20 mouse cellular contexts compared by ENCODE assay signal in the genomic region with DNA sequence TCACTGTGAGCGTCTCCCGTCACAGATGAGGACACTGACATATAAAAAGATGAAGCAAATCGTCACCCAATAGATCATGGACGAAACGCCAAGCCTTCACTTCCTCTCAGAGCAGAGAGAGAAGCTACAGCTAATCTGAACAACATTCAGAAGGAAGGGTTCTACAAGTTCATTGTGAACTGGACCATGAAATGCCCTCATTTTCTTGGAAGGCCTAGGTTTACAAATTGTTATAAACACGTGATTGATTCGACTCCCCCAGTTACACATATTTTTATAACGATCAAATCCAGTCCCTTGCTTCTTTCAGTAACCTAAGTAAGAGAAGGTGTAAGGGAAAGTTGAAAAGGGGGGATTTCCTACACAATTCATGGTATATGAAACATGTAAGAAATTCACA. TPM values are rescaled to one million over a fixed set of nuclear protein-coding genes. Genes with fewer than 3 reads are reported as not detected.
DNase-seq lines count a peak whose midpoint lies in the region; ATAC-seq and TF ChIP-seq lines count a peak whose summit lies in the region.
"Had no signal": no experiment of that assay in that cellular context is flagged by ENCODE, and none has a peak within 500 bp of the region (broad histone marks: within the 10 kb centered on the region; RNA-seq: fewer than 3 reads in every experiment).

No protein-coding gene starts in this region.

- H3K9ac ChIP-seq in embryonic facial prominence, embryonic 13.5 days, result no peak overlapping the region
- no peak overlapping the region for H3K9ac ChIP-seq in lung, embryonic 14.5 days
- no peak overlapping the region for H3K9ac ChIP-seq in limb, embryonic 12.5 days (replicated peaks)
- H3K9ac ChIP-seq: forebrain, embryonic 15.5 days; heart, embryonic 15.5 days; hindbrain, embryonic 14.5 days had no signal

- H3K27ac ChIP-seq in embryonic facial prominence, embryonic 13.5 days, result peak overlapping the region; percentile 48; the same call in 1 of the 2 replicates
- H3K27ac ChIP-seq in embryonic facial prominence, embryonic 10.5 days (replicated peaks), result no peak overlapping the region
- no peak overlapping the region for H3K27ac ChIP-seq in lung, embryonic 14.5 days (ENCODE audit: low read depth)
- H3K27ac ChIP-seq in limb, embryonic 12.5 days, result peak overlapping the region; percentile 83
- H3K27ac ChIP-seq: forebrain, embryonic 15.5 days; heart, embryonic 10.5 days; heart, embryonic 15.5 days; hindbrain, embryonic 14.5 days had no signal

- H3K4me2 ChIP-seq in embryonic facial prominence, embryonic 13.5 days, result no peak overlapping the region
- no peak overlapping the region for H3K4me2 ChIP-seq in lung, embryonic 14.5 days
- no peak overlapping the region for H3K4me2 ChIP-seq in limb, embryonic 12.5 days
- H3K4me2 ChIP-seq: forebrain, embryonic 15.5 days; heart, embryonic 15.5 days; hindbrain, embryonic 14.5 days had no signal

- DNase-seq in embryonic facial prominence, embryonic 10.5 days (ENCODE audit: low spot score), result no peak
- peak; percentile 19 for DNase-seq in lung, embryonic 14.5 days
- no peak for DNase-seq in lung, postnatal 36 days
- no peak for DNase-seq in urinary bladder, postnatal 10 days (ENCODE audit: low spot score)
- no peak for DNase-seq in layer of hippocampus, postnatal 14 days (ENCODE audit: low spot score in 2 of 2)
- DNase-seq: adrenal gland, adult 8-10 months; B cell, adult 2 months; cerebellum, adult 11 months; cerebellum, adult 8-10 months; cerebellum, postnatal 14 days; heart, adult 18-20 months; heart, postnatal 14 days had no signal

- WGBS in embryonic facial prominence, embryonic 13.5 days, result 71% methylated on average over 8 of the region's 8 CpGs
- 85% methylated on average over 8 of the region's 8 CpGs for WGBS in embryonic facial prominence, embryonic 10.5 days
- 40% methylated on average over 8 of the region's 8 CpGs for WGBS in lung, embryonic 14.5 days
- WGBS in limb, embryonic 12.5 days, result 63% methylated on average over 8 of the region's 8 CpGs

- H3K36me3 ChIP-seq in embryonic facial prominence, embryonic 13.5 days, result no peaks in the 10 kb centered on the region
- no peaks in the 10 kb centered on the region for H3K36me3 ChIP-seq in embryonic facial prominence, embryonic 10.5 days (replicated peaks)
- H3K36me3 ChIP-seq in lung, embryonic 14.5 days (ENCODE audit: insufficient read depth), result no peaks in the 10 kb centered on the region
- H3K36me3 ChIP-seq in limb, embryonic 12.5 days, result no peaks in the 10 kb centered on the region
- H3K36me3 ChIP-seq: forebrain, embryonic 15.5 days; heart, embryonic 10.5 days; heart, embryonic 15.5 days had no signal

- no peak overlapping the region for H3K4me3 ChIP-seq in embryonic facial prominence, embryonic 13.5 days
- no peak overlapping the region for H3K4me3 ChIP-seq in embryonic facial prominence, embryonic 10.5 days
- H3K4me3 ChIP-seq in lung, embryonic 14.5 days (ENCODE audit: low read depth, low read length), result no peak overlapping the region
- no peak overlapping the region for H3K4me3 ChIP-seq in limb, embryonic 12.5 days (replicated peaks)
- H3K4me3 ChIP-seq: forebrain, embryonic 15.5 days; heart, embryonic 10.5 days; heart, embryonic 15.5 days had no signal

- no peaks in the 10 kb centered on the region for H3K27me3 ChIP-seq in embryonic facial prominence, embryonic 13.5 days
- H3K27me3 ChIP-seq in embryonic facial prominence, embryonic 10.5 days (replicated peaks; ENCODE audit: low read depth, poor library complexity, severe bottlenecking), result no peaks in the 10 kb centered on the region
- H3K27me3 ChIP-seq in lung, embryonic 14.5 days (ENCODE audit: insufficient read depth, low read length), result no peaks in the 10 kb centered on the region
- H3K27me3 ChIP-seq in limb, embryonic 12.5 days, result no peaks in the 10 kb centered on the region
- H3K27me3 ChIP-seq: forebrain, embryonic 15.5 days; heart, embryonic 15.5 days had no signal

- no peaks in the 10 kb centered on the region for H3K4me1 ChIP-seq in embryonic facial prominence, embryonic 13.5 days
- H3K4me1 ChIP-seq in embryonic facial prominence, embryonic 10.5 days, result no peaks in the 10 kb centered on the region
- no peaks in the 10 kb centered on the region for H3K4me1 ChIP-seq in lung, embryonic 14.5 days (ENCODE audit: insufficient read depth)
- peaks cover 29% of the 10 kb centered on the region for H3K4me1 ChIP-seq in limb, embryonic 12.5 days (replicated peaks)
- H3K4me1 ChIP-seq: forebrain, embryonic 15.5 days; heart, embryonic 10.5 days; heart, embryonic 15.5 days had no signal

- ATAC-seq in embryonic facial prominence, embryonic 13.5 days (ENCODE audit: insufficient number of reproducible peaks, insufficient read depth, low FRiP score, low TSS enrichment, low read depth), result no peak
- ATAC-seq in lung, embryonic 14.5 days (ENCODE audit: insufficient read depth), result no peak
- no peak for ATAC-seq in limb, embryonic 12.5 days (ENCODE audit: insufficient number of reproducible peaks, insufficient read depth, low FRiP score, low TSS enrichment, low read depth)
- ATAC-seq: CD4-positive, CD25-positive, alpha-beta regulatory T cell, adult 4 months; forebrain, embryonic 15.5 days had no signal

- no peak for TF ChIP-seq CTCF in lung, embryonic 14.5 days (IDR thresholded peaks at IDR 0.05; ENCODE audit: low read depth)

- no peaks in the 10 kb centered on the region for H3K9me3 ChIP-seq in embryonic facial prominence, embryonic 13.5 days
- no peaks in the 10 kb centered on the region for H3K9me3 ChIP-seq in embryonic facial prominence, embryonic 10.5 days
- no peaks in the 10 kb centered on the region for H3K9me3 ChIP-seq in lung, embryonic 14.5 days (ENCODE audit: low read depth, low read length)
- no peaks in the 10 kb centered on the region; the same call in 1 of the 2 replicates for H3K9me3 ChIP-seq in limb, embryonic 12.5 days
- H3K9me3 ChIP-seq: forebrain, embryonic 15.5 days; G1E; heart, embryonic 10.5 days; heart, embryonic 15.5 days had no signal

RNA-seq across cellular contexts. Expression of gene Papss2, which starts 11.4 kb away (rescaled TPM):
- polyA plus RNA-seq in embryonic facial prominence, embryonic 13.5 days (2015; fragmentation: Nextera tagmentation; extraction: Ambion mirVana), result 18.4 and 25.8 TPM in 2 replicates
- 1.6 and 3.1 TPM in 2 replicates for polyA plus RNA-seq in embryonic facial prominence, embryonic 10.5 days (2016; fragmentation: Nextera tagmentation; extraction: Ambion mirVana)
- 3.4 and 3.7 TPM in 2 replicates for polyA plus RNA-seq in lung, embryonic 14.5 days (2014; fragmentation: Nextera tagmentation; extraction: Ambion mirVana)
- 20.7 and 29.5 TPM in 2 replicates for polyA plus RNA-seq in limb, embryonic 12.5 days (2016; fragmentation: Nextera tagmentation; extraction: Ambion mirVana)
- 1 to 10 TPM; 7.3 to 8.4 TPM for total RNA-seq in layer of hippocampus, postnatal 14 days (2021)

Comparison
In these comparisons a context has a peak if more than half of its experiments do, and no peak if none do; other contexts are left out.
1. H3K27ac ChIP-seq: peak in embryonic facial prominence, embryonic 13.5 days (single experiment) and limb, embryonic 12.5 days (single experiment); none in embryonic facial prominence, embryonic 10.5 days (single experiment) and lung, embryonic 14.5 days (single experiment).